Mouse (Mus musculus) T-helper 17 cell (primary cell): Measurements from ENCODE around the gene Fbxo24.
"Not testable (repeated sequence)": the region's sequence is repeated elsewhere in the genome, so short reads cannot be mapped to it uniquely, and the experiment has no call there.

Experiments used
- in situ Hi-C, 2 experiments: fragments of 300-600 bp; cut with MboI, MseI; formaldehyde crosslinking; loops; 1 replicate in 1 of 2; 2 replicates in 1 of 2; pipeline ENCODE4 v1.15.1; 2025; ENCODE audit warnings: high pct_unique_total_duplicates in 2 of 2

Fbxo24 gene

GRCm38 (mm10) chr5:137642886-137643285 is 14.1 kb upstream of the Fbxo24 start:
- in situ Hi-C loops, result no loop called here

GRCm38 (mm10) chr5:137641054-137641453 is 12.3 kb upstream of the Fbxo24 start, which contains the start of gene Sap25:
Sap25 (plus strand) TSS chr5:137641334.
- in situ Hi-C loops, result no loop called here

GRCm38 (mm10) chr5:137639472-137639871 is 10.7 kb upstream of the Fbxo24 start:
- in situ Hi-C loops, result no loop called here

- in situ Hi-C loops, result no loop called here
Measured at GRCm38 (mm10) chr5:137633397-137634084, 4.7 kb upstream of the Fbxo24 start.

- in situ Hi-C loops, result no loop called here
Measured at GRCm38 (mm10) chr5:137631591-137631990, 2.8 kb upstream of the Fbxo24 start.

GRCm38 (mm10) chr5:137631171-137631570 is 2.4 kb upstream of the Fbxo24 start:
- in situ Hi-C loops, result no loop called here

- in situ Hi-C loops, result no loop called here
Measured at GRCm38 (mm10) chr5:137630602-137631001, 1.8 kb upstream of the Fbxo24 start.

GRCm38 (mm10) chr5:137629906-137630545 is 1.2 kb upstream of the Fbxo24 start:
- in situ Hi-C loops, result no loop called here

GRCm38 (mm10) chr5:137629306-137629721 is 512 bp upstream of the Fbxo24 start:
- in situ Hi-C loops, result no loop called here

GRCm38 (mm10) chr5:137627991-137628390 is 811 bp downstream of the Fbxo24 start:
- in situ Hi-C loops, result no loop called here

GRCm38 (mm10) chr5:137623937-137624530 is 4.8 kb downstream of the Fbxo24 start:
- in situ Hi-C loops, result no loop called here

- in situ Hi-C loops, result no loop called here
Measured at GRCm38 (mm10) chr5:137615347-137615746, 13.5 kb downstream of the Fbxo24 start.

GRCm38 (mm10) chr5:137614921-137615320 is 13.9 kb downstream of the Fbxo24 start:
- in situ Hi-C loops, result not testable (repeated sequence)

- in situ Hi-C loops, result no loop called here
Measured at GRCm38 (mm10) chr5:137613550-137613949, 15.3 kb downstream of the Fbxo24 start, which contains the start of gene Pcolce. Pcolce (minus strand) TSS chr5:137613784.

- in situ Hi-C loops, result no loop called here
Measured at GRCm38 (mm10) chr5:137613076-137613475, 15.7 kb downstream of the Fbxo24 start.

GRCm38 (mm10) chr5:137611245-137611602 is 17.6 kb downstream of the Fbxo24 start:
- in situ Hi-C loops, result no loop called here

GRCm38 (mm10) chr5:137610548-137611244 is 18.1 kb downstream of the Fbxo24 start:
- in situ Hi-C loops, result no loop called here

GRCm38 (mm10) chr5:137610056-137610455 is 18.7 kb downstream of the Fbxo24 start:
- in situ Hi-C loops, result no loop called here

- in situ Hi-C loops, result loop anchor here in 1 of 2 experiments (10.0 kb wide), 1 partner anchor 556 kb away; the partner anchor contains the start of gene Cops6
Measured at GRCm38 (mm10) chr5:137609292-137609691, 19.5 kb downstream of the Fbxo24 start.

- in situ Hi-C loops, result loop anchor here in 1 of 2 experiments (10.0 kb wide), 1 partner anchor 556 kb away; the partner anchor contains the start of gene Cops6
Measured at GRCm38 (mm10) chr5:137608654-137609190, 20.1 kb downstream of the Fbxo24 start.

GRCm38 (mm10) chr5:137607860-137608653 is 20.7 kb downstream of the Fbxo24 start:
- in situ Hi-C loops, result loop anchor here in 1 of 2 experiments (10.0 kb wide), 1 partner anchor 557 kb away; the partner anchor contains the start of gene Cops6
